Mouse (Mus musculus) inflammation-experienced regulatory T-cells, adult 6 months (primary cell): Measurements from ENCODE around the gene Cd5l. TPM values are rescaled to one million over a fixed set of nuclear protein-coding genes. Genes with fewer than 3 reads are reported as not detected.

Experiments used
- ATAC-seq: one replicate; pipeline ENCODE4 v1.8.0; 2017
- polyA plus RNA-seq, 3 experiments: library from polyadenylated mRNA; unstranded; fragments of 100-300 nt; shearing (Covaris generic); gene quantifications; one replicate each; pipeline ENCODE4 v1.2.1; 2017

The Cd5l gene
- polyA plus RNA-seq, 3 experiments from 2014 or later = 0.16 to 0.58 TPM; not detected in 1

DNA sequence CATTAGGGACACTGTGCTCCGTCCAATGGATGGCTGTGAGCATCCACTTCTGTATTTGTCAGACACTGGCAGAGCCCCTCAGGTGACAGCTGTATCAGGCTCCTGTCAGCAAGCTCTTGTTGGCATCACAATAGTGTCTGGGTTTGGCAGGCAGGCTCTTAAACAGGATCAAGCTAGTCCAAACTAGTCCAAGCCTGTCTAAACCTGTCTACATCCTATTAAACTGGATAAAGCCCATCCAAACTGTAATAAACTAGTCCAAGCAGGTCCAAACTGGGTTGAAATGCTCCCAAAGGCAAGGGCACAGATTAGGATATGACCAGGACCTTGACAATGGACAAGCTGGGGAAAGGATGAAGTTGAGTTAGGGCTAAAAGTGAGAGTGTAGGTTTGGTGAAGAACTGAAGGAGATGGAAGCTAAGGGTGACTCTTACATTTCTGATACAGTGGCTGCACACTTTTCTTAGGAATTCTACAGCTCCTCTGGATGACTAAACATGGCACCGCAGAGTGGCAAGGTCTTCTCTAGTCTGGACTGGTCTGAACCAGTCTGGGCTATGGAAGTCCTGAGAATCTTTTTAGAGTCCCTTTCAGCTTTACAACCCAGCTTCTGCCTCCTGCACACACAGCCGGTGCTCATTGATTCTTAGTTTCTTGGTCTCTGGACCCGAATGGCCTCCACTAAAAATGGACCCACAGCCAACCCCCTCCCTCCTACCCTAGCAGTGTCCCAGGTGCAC lies 51.7 kb downstream of the Cd5l start:
- ATAC-seq = no peak

GRCm38 (mm10) chr3:87410605-87411004 lies 52.9 kb downstream of the Cd5l start:
- ATAC-seq = no peak

DNA sequence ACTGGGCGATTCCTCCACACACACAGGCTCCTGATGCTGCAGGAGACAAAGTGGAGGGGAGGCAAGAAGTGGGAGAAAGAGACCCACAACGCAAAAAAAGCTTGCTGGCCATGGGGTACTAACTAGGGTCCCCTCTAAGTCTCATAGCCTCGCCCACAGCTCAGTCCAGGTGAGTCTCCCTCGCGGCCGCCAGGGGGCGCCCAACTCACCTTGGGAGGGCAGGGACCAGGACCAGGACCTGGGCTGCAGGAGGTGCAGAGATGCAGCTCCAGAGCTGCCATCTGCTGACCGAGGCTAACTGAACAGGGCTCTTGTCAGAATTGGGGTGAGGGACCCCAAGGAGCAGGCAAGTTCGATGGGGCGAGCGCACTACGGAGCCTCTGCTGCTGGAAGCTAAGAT lies 53.5 kb downstream of the Cd5l start:
- no peak for ATAC-seq

DNA sequence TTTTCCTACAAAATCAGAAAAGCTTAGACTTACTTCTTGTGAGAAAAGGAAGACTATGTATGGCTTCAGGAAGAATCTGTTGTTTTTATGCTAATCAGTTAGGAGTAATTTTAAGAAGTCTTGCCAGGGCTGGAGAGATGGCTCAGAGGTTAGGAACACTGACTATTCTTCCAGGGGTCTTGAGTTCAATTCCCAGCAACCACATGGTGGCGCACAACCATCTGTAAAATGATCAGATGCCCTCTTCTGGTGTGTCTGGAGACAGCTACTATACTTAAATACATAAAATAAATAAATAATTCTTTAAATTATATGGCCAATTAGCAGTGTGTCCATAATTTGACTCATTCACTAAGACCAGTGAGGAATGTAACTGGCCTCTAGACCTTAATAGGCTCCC lies 63.0 kb downstream of the Cd5l start:
- ATAC-seq = no peak

Other genes starting within 250 kb of the Cd5l start
- gene Kirrel, start 183.1 kb upstream of the Cd5l start, polyA plus RNA-seq = not detected
- under 1 TPM in 2 of 3 experiments, not detected in 1; 0.30 to 0.41 TPM for gene Fcrls, start 94.1 kb upstream of the Cd5l start, polyA plus RNA-seq
- 10 to 100 TPM; 19.6 to 37.1 (median 30.9) TPM for gene Fcrl1, start 18.5 kb downstream of the Cd5l start, polyA plus RNA-seq
- under 1 TPM; 0.31 to 0.51 (median 0.39) TPM for gene Fcrl5, start 77.9 kb downstream of the Cd5l start, polyA plus RNA-seq
- gene Etv3, start 167.5 kb downstream of the Cd5l start, polyA plus RNA-seq = 10 to 100 TPM; 13.5 to 22.5 (median 19.3) TPM